In genomic region chr3:149087488-149087887, GRCm38 (mm10) we compare ENCODE assay signal across 16 mouse cellular contexts.
DNase-seq lines count a peak whose midpoint lies in the region; ATAC-seq lines count a peak whose summit lies in the region.
"Had no signal": no experiment of that assay in that cellular context is flagged by ENCODE, and none has a peak within 500 bp of the region (broad histone marks: within the 10 kb centered on the region; RNA-seq: fewer than 3 reads in every experiment).

No protein-coding gene starts in this region.

- no peak overlapping the region for H3K9ac ChIP-seq in intestine, embryonic 15.5 days
- H3K9ac ChIP-seq in liver, embryonic 15.5 days, result no peak overlapping the region
- H3K9ac ChIP-seq: embryonic facial prominence, embryonic 15.5 days; forebrain, postnatal 0 days; neural tube, embryonic 13.5 days had no signal

- no peaks in the 10 kb centered on the region for H3K9me3 ChIP-seq in intestine, embryonic 15.5 days
- H3K9me3 ChIP-seq in liver, embryonic 15.5 days (replicated peaks), result no peaks in the 10 kb centered on the region
- H3K9me3 ChIP-seq: embryonic facial prominence, embryonic 15.5 days; neural tube, embryonic 13.5 days had no signal

- H3K4me1 ChIP-seq in intestine, embryonic 15.5 days (replicated peaks), result peaks cover 12% of the 10 kb centered on the region
- H3K4me1 ChIP-seq in liver, embryonic 15.5 days (replicated peaks), result peaks cover 26% of the 10 kb centered on the region

- peak; percentile 11 for DNase-seq in lung, postnatal 10 days
- DNase-seq in lung, adult 18-20 months, result no peak
- DNase-seq in kidney, adult 9 months, result peak; percentile 91
- no peak for DNase-seq in adrenal gland, postnatal 36 days
- no peak for DNase-seq in Muller cell, postnatal 12 days (ENCODE audit: inconsistent ontology term)
- no peak for DNase-seq in right cerebral cortex, postnatal 14 days
- DNase-seq: cerebellum, adult 2 months; forebrain, postnatal 0 days; heart, postnatal 4 days; lung, postnatal 36 days; right cerebral cortex, postnatal 25 days had no signal

- H3K36me3 ChIP-seq in intestine, embryonic 15.5 days, result no peaks in the 10 kb centered on the region
- no peaks in the 10 kb centered on the region for H3K36me3 ChIP-seq in liver, embryonic 15.5 days (replicated peaks)
- H3K36me3 ChIP-seq: embryonic facial prominence, embryonic 15.5 days; neural tube, embryonic 13.5 days had no signal

- ATAC-seq in intestine, embryonic 15.5 days, result peak; percentile 78
- no peak for ATAC-seq in liver, embryonic 15.5 days (ENCODE audit: insufficient read depth)
- ATAC-seq: forebrain, postnatal 0 days; midbrain, embryonic 16.5 days had no signal

- H3K4me2 ChIP-seq in intestine, embryonic 15.5 days (replicated peaks), result peak overlapping the region; percentile 5; the same call in 1 of the 2 replicates
- H3K4me2 ChIP-seq in liver, embryonic 15.5 days, result 0 out of 2 replicates have a peak overlapping the region, but pooled peaks have one; percentile 5
- H3K4me2 ChIP-seq: neural tube, embryonic 13.5 days had no signal

- H3K4me3 ChIP-seq in intestine, embryonic 15.5 days (replicated peaks), result no peak overlapping the region
- no peak overlapping the region for H3K4me3 ChIP-seq in liver, embryonic 15.5 days (replicated peaks)
- H3K4me3 ChIP-seq: embryonic facial prominence, embryonic 15.5 days; neural tube, embryonic 13.5 days had no signal

- no peaks in the 10 kb centered on the region for H3K27me3 ChIP-seq in intestine, embryonic 15.5 days (replicated peaks)
- H3K27me3 ChIP-seq in liver, embryonic 15.5 days, result no peaks in the 10 kb centered on the region
- H3K27me3 ChIP-seq: embryonic facial prominence, embryonic 15.5 days had no signal

- peak overlapping the region; percentile 44; the same call in 1 of the 2 replicates for H3K27ac ChIP-seq in intestine, embryonic 15.5 days
- H3K27ac ChIP-seq in liver, embryonic 15.5 days (replicated peaks), result no peak overlapping the region
- H3K27ac ChIP-seq: embryonic facial prominence, embryonic 15.5 days; neural tube, embryonic 13.5 days had no signal

- WGBS in intestine, embryonic 15.5 days, result 62% methylated on average over 8 of the region's 8 CpGs
- 59% methylated on average over 8 of the region's 8 CpGs for WGBS in liver, embryonic 15.5 days (ENCODE audit: insufficient replicate concordance)

Comparison
In these comparisons a context has a peak if more than half of its experiments do, and no peak if none do; other contexts are left out.
1. DNase-seq: peak in lung, postnatal 10 days (single experiment) and kidney, adult 9 months (single experiment); none in lung, adult 18-20 months (0 of 2), adrenal gland, postnatal 36 days (0 of 2), Muller cell, postnatal 12 days (single experiment) and right cerebral cortex, postnatal 14 days (single experiment).